Mouse (Mus musculus): Measurements from ENCODE around the gene Ech1.

DNA sequence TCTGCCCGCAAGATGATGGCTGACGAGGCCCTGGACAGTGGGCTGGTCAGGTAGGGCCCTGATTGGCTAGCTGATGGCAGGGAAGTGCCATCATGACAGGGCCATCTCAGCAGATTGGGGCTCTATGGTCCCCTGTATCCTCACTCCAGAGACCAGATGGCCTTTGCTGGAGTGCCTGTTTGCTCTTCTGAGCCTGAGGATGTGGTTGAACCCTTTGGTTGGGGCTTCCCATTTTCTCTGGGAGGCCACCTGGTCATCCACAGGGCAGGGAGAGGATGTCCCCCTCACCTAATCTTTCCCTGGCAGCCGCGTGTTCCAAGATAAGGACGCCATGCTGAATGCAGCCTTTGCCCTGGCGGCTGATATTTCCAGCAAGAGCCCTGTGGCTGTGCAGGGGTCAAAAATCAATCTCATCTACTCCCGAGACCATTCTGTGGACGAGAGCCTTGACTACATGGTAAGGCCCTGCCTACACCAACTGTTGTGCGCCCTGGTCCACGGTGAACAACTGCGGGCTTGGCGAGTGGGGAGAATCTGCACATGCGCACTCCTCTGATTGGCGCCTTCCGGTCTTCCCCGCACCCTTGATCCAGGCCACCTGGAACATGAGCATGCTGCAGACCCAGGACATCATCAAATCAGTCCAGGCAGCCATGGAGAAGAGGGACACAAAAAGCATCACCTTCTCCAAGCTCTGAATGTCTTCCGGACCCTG lies 6.6 kb downstream of the Ech1 start:
- no peak for TF ChIP-seq CTCF (IDR thresholded peaks at IDR 0.05; ENCODE audit: low read depth)
- TF ChIP-seq EP300 (optimal IDR thresholded peaks at IDR 0.05), result no peak
